Mouse (Mus musculus) liver, postnatal 0 days (tissue): ENCODE results near the gene Syt17. TPM values are rescaled to one million over a fixed set of nuclear protein-coding genes. Genes with fewer than 3 reads are reported as not detected.

Source experiments
- ATAC-seq: fragments of 200-750 bp; cut with Nextera tagmentation; 2 replicates; pipeline ENCODE4 v1.8.0; 2017; ENCODE audit warnings: mild to moderate bottlenecking, moderate library complexity
- DNase-seq: peaks from one replicate; pipeline ENCODE4 v3.0.0-alpha.2; 2016
- H3K27ac ChIP-seq: fragments of 300-500 bp; sonication (generic); 2 replicates; pipeline ENCODE4 v1.5.1; 2014; ENCODE audit warnings: antibody characterized with exemption, moderate library complexity, mild to moderate bottlenecking, low read depth
- H3K27me3 ChIP-seq: fragments of 300-500 bp; sonication (generic); 2 replicates; pipeline ENCODE4 v1.6.1; 2014; ENCODE audit warnings: low read length, control low read depth, mixed read lengths; ENCODE audit not compliant: insufficient read depth
- H3K36me3 ChIP-seq: fragments of 300-500 bp; sonication (generic); replicated peaks from 2 replicates; pipeline ENCODE4 v1.6.1; 2014; ENCODE audit warnings: mild to moderate bottlenecking, control low read depth, low read length, moderate library complexity, mixed read lengths; ENCODE audit not compliant: insufficient read depth
- H3K4me1 ChIP-seq: fragments of 300-500 bp; sonication (generic); 2 replicates; pipeline ENCODE4 v1.6.1; 2014; ENCODE audit warnings: antibody characterized with exemption, mild to moderate bottlenecking, control low read depth; ENCODE audit not compliant: insufficient read depth
- H3K4me2 ChIP-seq: fragments of 300-500 bp; sonication (generic); 2 replicates; pipeline ENCODE4 v1.6.1; 2014; ENCODE audit warnings: low read depth, mild to moderate bottlenecking, low read length, moderate library complexity, mixed read lengths
- H3K4me3 ChIP-seq: fragments of 300-500 bp; sonication (generic); 2 replicates; pipeline ENCODE4 v1.5.1; 2014; ENCODE audit warnings: low read depth, low read length
- H3K9ac ChIP-seq: fragments of 300-500 bp; sonication (generic); replicated peaks from 2 replicates; pipeline ENCODE4 v1.6.1; 2014; ENCODE audit warnings: mild to moderate bottlenecking, moderate library complexity
- H3K9me3 ChIP-seq: fragments of 300-500 bp; sonication (generic); 2 replicates; pipeline ENCODE4 v1.6.1; 2016; ENCODE audit warnings: mild to moderate bottlenecking, control low read depth, low read length, mixed read lengths
- CTCF ChIP-seq: sonication (generic); IDR thresholded peaks from 2 replicates; pipeline ENCODE4 v1.5.1; 2016; ENCODE audit warnings: antibody characterized with exemption, low read depth
- EP300 ChIP-seq: IDR thresholded peaks from 2 replicates; pipeline ENCODE4 v1.6.1; 2016; ENCODE audit warnings: antibody characterized with exemption, low read depth, mild to moderate bottlenecking
- WGBS: fragments of 180-500 bp; shearing (Covaris S2); extraction: QIAGEN DNeasy Blood & Tissue Kit; methylation state at CpG from one replicate; pipeline ENCODE4 v1.1.7; 2014; ENCODE audit not compliant: insufficient replicate concordance; 5-methylcytosine and 5-hydroxymethylcytosine counted together
- polyA plus RNA-seq: library from polyadenylated mRNA; unstranded; fragments of >200 nt; fragmentation: Nextera tagmentation; extraction: Ambion mirVana; gene quantifications from 2 replicates; pipeline ENCODE4 v1.2.1, GENCODE M21; 2015

The Syt17 gene
- polyA plus RNA-seq, 1 experiment from 2014 or later = 0.08 TPM

DNA sequence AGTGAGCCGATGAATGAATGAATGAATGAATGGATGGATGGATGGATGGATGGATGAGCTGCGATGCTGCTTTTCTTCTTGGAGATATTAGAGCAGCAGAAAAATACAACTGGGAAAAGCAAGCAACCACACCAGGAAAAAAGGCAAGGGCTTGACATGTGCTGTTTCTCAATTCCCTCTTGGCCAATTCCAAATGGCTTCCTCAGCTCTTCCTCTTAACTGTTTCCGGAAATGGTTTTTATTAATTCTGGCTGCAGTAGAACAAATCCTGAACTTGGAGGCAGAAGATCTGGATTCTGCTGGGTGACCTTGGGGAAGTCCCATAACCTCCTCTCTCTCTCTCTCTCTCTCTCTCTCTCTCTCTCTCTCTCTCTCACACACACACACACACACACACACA, 20.0 kb upstream of the Syt17 start:
- Histone ChIP-seq H3K27ac (no peak overlapping the region), H3K27me3 (no peaks in the 10 kb centered on the region), H3K36me3 (no peaks in the 10 kb centered on the region), H3K4me3 (no peak overlapping the region), H3K9me3 (no peaks in the 10 kb centered on the region), H3K4me1 (peaks cover 3% of the 10 kb centered on the region; the same call in 1 of the 2 replicates), H3K9ac (no peak overlapping the region), H3K4me2 (no peak overlapping the region)
- ATAC-seq (no peak), DNase-seq (no peak)
- TF ChIP-seq EP300 = no peak
- TF ChIP-seq CTCF = no peak
- 84% methylated on average over 3 of the region's 3 CpGs for WGBS

DNA sequence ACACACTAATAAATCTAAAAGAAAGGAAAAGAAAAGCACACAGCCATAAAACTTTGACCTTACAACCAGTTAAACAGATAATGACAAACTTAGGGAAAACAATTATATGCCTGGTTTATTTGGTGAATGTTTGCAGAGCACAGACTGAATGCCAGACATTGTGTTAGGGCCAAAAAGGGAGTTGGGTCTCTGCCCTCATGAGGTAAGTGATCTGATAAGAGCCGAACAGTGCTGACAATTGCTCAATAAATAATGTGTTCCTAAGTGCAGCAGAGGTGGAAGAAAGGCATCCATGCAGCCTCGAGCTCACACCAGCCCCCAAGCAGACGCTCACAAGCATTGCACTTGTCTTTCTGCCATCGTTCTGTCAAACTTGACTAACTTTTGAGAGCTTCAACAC, 16.4 kb upstream of the Syt17 start:
- Histone ChIP-seq H3K4me1 (peaks cover 6% of the 10 kb centered on the region), H3K4me2 (no peak overlapping the region), H3K9me3 (no peaks in the 10 kb centered on the region), H3K27ac (no peak overlapping the region), H3K4me3 (no peak overlapping the region), H3K27me3 (no peaks in the 10 kb centered on the region), H3K9ac (no peak overlapping the region), H3K36me3 (no peaks in the 10 kb centered on the region)
- 35% methylated on average over 4 of the region's 4 CpGs for WGBS
- ATAC-seq (peak; percentile 81), DNase-seq (no peak)
- TF ChIP-seq EP300 = no peak
- no peak for TF ChIP-seq CTCF

DNA sequence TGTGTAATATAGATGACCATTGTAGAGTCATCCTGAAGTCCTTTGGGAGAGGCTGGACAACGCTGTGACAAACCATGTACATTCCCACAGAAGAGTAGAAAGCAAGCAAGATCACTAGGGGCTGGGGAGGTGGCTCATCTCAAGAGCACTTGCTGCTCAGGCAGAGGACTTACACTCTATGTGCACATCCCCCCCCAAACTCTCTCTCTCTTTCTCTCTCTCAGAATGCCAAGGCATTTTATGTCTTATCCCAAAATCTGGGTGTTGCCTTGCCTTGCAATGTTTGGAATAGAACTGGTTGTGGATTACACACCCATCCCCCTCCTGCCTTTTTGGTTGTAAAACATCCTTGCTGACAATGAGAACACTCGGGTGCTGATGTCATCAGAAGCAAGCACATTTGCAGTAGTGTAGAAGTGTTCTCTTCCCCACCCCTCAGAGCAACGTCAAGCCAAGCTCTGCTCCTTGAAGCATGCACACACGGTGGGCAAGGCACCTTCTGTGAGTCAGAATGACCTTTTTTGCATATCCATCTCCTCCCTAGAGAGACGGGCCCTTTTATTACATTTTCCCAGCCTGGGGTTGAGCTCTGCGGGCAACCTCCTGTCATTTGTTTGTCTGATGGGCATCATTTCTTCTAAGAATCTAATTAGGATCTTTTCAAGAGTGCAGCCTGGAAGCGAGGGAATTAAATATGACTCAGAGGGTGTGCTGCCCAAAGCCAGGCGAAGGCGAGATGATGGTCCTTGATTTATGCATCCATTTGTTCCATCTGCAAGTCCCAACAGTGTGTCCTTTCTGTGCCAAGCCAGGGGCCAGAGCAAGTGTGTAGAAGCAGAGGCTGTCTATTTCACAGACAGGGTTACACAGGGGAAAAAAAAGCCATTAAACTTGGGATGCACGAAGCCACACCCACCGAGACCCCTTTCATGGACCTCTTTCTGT, 15.1 kb upstream of the Syt17 start:
- no peak for ATAC-seq
- no peak for DNase-seq
- Histone ChIP-seq H3K4me1 (peaks cover 6% of the 10 kb centered on the region), H3K4me2 (no peak overlapping the region), H3K9me3 (no peaks in the 10 kb centered on the region), H3K4me3 (no peak overlapping the region), H3K27ac (no peak overlapping the region), H3K27me3 (no peaks in the 10 kb centered on the region), H3K36me3 (no peaks in the 10 kb centered on the region), H3K9ac (no peak overlapping the region)
- 55% methylated on average over 11 of the region's 11 CpGs for WGBS
- TF ChIP-seq CTCF (no peak), EP300 (no peak)

DNA sequence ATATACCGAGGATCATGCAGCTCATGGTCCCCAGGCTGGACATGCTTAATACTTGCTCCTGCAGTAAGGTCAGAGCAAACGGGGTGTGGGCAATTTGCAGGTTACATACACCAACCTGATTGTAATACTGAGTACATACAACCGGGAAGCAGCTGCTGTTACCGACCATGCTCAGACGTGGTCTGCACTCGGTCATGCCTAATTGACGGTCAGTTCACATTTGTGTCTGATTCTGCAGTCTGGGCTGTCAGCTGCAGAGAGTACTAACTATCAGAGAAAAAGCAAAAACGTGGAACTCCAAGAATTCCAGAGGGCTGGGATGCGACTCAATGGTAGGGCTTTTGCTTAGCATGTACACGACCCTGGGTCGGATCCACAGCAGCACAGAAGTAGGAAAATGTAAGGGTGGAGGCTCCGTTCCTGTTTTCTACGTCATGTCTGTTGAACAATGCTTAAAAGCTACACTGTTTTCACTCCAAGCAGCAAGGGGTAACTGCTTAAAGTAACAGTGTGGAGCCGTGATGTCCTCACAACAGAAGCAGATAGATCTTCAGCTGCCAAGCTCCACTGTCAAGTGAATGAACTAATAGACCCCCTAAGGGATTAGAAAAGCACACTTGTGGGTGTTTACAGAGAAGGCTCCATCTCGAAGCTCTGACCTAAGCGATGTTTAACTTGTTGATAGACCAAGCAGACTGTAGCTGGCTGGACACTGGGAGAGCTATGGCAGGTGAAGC, 13.5 kb upstream of the Syt17 start:
- TF ChIP-seq CTCF (no peak), EP300 (no peak)
- Histone ChIP-seq H3K9me3 (no peaks in the 10 kb centered on the region), H3K36me3 (no peaks in the 10 kb centered on the region), H3K4me3 (no peak overlapping the region), H3K9ac (no peak overlapping the region), H3K27ac (no peak overlapping the region), H3K4me1 (peaks cover 6% of the 10 kb centered on the region), H3K4me2 (no peak overlapping the region), H3K27me3 (no peaks in the 10 kb centered on the region)
- no peak for DNase-seq
- 58% methylated on average over 16 of the region's 16 CpGs for WGBS
- ATAC-seq = no peak

DNA sequence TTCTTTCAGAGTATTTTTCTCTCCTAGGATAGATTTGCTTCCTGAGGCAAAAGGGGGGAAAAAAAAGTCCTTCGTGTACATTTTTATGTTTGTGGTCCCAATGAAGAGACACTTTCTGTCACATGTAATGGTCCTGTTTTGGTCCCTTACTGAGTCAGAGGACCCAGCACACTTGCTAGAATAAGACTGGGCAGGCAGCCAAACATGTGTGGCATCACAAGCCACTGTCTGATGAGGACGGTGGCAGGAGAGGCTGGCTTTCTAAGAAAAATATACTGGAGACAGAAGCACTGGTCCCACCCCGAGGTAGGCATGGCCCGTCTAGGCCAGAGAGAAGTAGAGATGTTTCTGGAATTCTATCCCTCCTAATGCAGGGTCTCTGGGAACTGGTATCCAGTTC, 5.7 kb upstream of the Syt17 start:
- no peaks in the 10 kb centered on the region for H3K36me3 ChIP-seq
- no peak overlapping the region for H3K9ac ChIP-seq
- DNase-seq = no peak
- 46% methylated on average over 4 of the region's 4 CpGs for WGBS
- no peaks in the 10 kb centered on the region for H3K27me3 ChIP-seq
- TF ChIP-seq CTCF (no peak), EP300 (no peak)
- H3K9me3 ChIP-seq = no peaks in the 10 kb centered on the region
- peaks cover 3% of the 10 kb centered on the region; the same call in 1 of the 2 replicates for H3K4me1 ChIP-seq
- H3K4me2 ChIP-seq = no peak overlapping the region
- H3K4me3 ChIP-seq = no peak overlapping the region
- ATAC-seq = no peak
- no peak overlapping the region for H3K27ac ChIP-seq

DNA sequence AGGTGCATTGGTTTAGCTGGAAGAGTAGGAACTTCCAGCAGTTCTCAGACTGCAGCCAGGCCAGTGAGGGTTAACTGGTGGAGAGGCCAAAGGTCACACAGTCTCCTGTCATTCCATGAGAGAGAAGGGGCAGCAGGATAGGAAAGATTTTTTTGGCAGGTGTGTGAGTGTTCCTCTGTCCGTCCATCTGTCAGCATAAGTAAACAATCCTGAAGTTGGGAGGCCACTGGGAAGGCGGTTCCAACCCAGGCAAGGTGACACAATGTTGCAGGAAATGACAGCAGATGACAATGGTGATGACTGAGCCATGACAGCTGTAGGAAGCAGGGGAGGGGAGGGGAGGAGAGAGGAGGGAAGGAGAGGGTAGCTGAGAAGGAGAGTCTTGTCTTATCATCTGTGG, 4.9 kb upstream of the Syt17 start:
- peaks cover 7% of the 10 kb centered on the region for H3K27me3 ChIP-seq
- 18% methylated on average over 2 of the region's 2 CpGs for WGBS
- H3K36me3 ChIP-seq = no peaks in the 10 kb centered on the region
- no peak overlapping the region for H3K4me3 ChIP-seq
- no peak overlapping the region for H3K9ac ChIP-seq
- TF ChIP-seq CTCF (no peak), EP300 (no peak)
- DNase-seq (peak; percentile 29), ATAC-seq (peak; percentile 77)
- H3K4me2 ChIP-seq = no peak overlapping the region
- H3K4me1 ChIP-seq = peaks cover 9% of the 10 kb centered on the region; the same call in 1 of the 2 replicates
- H3K9me3 ChIP-seq = no peaks in the 10 kb centered on the region
- no peak overlapping the region for H3K27ac ChIP-seq
